Mouse (Mus musculus) adrenal gland, adult (tissue): Measurements from ENCODE around the gene Rab29.
"Not testable (repeated sequence)": the region's sequence is repeated elsewhere in the genome, so short reads cannot be mapped to it uniquely, and the experiment has no call there.

Source experiments
- DNase-seq, 2 experiments: peaks; one replicate each; pipeline ENCODE4 v3.0.0; 2022 to 2023; ENCODE audit warnings: low spot score in 1 of 2; ENCODE audit not compliant: inconsistent age in 2 of 2

Rab29 gene

DNA sequence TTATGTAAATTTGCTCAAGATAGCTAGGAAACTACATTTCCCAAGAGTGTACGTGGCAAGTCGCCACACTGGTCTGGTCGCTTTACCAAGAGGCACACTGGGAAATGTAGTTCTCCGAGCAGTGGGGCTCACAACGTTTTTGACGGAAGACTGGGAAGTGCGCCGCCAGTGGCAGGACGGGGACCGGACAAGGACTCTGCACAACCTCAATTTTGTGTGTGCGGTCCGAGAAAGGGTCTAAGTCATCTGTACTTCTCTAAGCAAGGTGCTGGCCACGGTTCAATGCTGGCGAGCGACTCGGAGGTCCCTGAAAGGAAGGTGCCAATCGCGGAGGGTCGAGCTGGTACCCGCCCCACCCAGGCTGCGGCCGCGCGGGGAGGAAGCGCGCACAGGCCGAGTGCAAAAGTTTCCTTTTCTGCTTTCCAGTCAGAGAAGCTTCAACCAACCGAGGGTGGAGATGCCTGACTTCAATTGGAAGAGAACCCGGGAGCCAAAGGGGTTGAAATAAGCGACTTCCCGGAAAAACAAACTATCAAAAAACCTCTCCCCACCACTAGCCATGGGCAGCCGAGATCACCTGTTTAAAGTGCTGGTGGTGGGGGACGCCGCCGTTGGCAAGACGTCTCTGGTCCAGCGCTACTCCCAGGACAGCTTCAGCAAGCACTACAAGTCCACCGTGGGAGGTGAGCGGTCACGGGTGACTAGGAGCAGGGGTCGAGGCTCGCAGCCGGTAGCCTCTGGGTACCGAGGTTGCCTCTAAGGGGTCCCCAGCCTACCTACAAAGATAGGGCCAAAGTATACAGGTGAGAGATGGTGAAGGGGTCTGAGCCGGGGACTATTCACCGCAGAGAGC lies at the start of gene Rab29:
Rab29 (plus strand) TSS at position 132 of the 853 bp plus-strand sequence.
- peak; percentile 92 to 97 for DNase-seq

DNA sequence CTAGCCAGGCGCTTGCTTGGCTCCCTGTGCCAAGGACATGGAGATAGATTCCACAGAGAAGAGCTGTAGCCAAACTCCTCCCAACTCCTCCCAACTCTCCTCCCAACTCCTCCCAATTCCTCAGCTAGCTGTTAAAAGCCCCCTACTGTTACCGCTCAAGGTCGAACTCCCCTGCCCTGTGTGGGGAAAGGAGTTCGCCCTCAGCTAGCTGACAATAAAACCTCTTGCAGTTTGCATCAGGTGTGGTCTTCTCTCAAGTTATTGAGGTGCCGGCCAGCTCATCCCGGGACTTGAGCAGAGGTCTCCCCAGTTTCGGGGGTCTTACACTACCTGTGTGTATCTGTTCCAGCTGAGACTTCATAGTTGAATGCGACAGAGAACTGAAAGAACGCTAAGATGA lies 46.7 kb upstream of the Rab29 start:
- not testable (repeated sequence) for DNase-seq

DNA sequence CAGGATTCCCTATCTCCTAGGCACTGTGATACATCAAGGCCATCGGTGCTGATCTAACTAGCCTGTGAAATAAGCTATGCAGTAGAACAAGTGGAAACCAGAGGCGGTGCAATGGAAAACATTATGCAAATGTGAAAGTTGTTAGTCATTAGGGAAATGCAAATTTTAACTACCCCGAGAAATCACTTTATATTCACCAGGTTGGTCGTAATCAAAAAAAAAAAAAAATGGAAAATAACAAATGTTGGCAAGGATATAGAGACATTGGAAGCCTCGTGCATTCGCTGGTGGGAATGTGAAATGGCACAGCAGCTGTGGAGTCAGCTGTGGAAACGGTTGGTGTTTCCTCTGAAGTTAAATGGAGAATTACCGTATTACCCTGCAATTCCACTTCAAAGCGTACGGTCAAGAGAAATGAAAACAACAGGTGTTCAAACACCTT lies 46.1 kb upstream of the Rab29 start:
- DNase-seq: no peak

DNA sequence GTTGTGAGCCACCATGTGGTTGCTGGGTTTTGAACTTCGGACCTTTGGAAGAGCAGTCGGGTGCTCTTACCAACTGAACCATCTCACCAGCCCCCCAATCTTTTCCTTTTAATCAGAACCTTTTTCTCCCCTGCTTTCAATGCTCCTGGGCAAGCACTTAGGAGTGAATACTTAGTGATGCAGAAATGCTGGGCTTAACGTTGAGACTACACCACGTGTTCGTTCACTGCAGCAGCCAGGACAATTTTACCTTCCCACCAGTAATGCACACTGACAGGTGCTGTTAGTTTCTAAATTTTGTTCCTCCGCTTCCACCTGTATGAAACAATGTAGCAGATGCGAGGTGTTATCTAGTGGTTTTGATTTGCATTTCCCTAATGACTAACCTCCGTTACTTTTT lies 44.7 kb upstream of the Rab29 start:
- DNase-seq: no peak

DNA sequence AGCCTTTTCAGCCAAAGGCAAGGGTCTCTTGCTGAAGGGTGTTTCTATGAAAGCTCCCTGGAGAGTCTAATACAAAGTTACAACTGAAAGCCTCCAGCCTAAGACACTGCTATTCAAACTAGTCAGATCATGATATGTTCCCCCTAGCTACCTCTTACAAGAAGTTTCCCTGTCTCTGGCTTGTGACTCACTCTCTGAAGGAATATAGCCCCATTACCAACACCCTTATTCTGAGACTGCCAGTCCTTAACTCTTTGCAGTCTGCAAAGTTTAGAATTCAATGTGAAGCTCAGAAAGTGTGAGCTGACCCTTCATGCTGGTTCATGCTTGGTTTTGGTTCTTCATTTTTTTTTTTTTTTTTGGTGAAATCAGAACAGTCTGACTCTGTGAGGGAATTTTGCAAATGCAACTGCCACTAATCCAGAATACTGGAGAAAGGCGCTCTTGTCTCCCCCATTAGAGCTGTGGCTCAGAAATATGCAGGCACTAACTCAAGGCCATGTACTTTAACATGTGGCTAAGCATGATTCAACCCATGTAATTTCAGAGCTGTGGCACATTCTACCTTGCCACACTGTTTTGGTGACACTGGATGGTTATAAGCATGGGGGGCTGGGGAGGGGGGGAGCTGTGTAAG lies 44.0 kb upstream of the Rab29 start:
- no peak for DNase-seq

DNA sequence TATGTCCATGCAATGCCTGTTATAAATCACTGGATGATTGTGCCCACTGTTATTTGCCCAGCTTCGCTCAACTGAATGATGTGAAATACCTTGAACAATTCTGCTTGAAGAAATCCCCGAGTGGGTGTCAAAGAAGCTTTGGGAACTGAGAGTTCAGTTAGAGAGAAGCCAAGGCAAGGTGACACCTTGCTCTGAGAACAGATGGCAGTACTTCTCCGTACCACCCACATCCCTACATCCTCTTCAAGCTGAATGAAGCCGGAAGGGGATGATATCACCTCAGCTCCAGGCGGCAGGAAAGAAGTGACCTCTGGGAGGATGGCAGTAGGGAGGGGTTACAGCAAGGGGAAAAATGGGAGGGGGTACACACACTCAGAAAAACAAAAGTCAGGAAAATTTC lies 43.5 kb upstream of the Rab29 start:
- DNase-seq: peak in 1 of 2 experiments; percentile 69

DNA sequence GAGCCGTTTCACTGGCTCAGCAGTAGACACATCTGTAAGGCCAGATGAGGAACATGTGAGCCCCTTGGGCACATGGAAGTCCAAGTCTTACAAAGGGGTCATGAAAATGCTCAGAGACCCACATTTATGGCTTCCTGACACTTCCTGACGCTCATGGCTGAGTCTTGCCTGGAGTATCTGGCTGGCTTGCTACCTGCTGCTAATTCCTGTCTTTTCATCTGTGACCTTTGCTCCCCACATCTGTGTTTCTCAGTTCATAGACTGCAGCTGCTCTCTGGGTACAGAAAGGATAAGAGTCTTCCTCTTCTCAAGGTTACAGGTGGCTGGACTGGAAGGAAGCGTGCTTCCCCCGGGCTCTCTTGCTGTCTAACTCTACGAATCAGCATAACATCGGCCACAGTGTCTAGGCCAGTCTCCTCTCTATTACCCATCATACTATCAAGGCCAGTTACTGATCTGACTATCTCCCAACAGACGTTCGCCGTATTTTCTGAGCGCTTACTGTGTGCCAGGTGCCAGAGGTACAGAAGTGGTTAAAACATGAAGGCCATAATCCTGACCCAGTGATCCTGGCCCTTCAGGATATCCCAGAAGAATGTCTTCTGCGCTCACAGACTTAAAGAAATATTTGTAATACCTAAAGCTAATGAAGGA lies 42.4 kb upstream of the Rab29 start:
- peak in 1 of 2 experiments; percentile 56 for DNase-seq

DNA sequence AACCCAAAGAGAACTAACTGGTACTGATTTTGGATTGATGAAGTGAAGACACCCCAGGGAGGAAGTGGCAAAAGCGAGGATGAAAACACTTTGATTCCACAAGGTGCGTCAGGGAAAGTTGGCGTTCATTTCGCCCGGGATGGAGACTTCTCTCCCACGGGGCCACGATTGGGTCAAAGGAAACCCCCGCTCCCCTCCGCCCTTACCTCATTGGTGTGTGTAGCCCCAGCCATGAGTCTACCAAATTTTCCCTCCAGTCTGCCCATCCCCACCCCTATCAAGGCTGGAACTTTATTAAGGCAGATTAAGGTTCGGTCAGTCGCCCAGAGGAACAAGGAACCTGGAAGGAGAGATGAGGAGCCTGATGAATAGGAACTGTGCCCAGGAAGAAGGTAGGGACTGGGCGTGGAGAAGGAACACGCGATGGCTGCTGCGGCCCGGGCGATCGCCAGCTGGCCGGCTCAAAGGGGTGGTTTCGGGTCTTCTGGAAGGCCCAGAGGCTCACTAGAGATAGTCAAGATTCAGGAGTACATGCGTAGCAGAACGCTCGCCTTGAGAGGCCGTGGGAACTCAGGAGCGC lies 39.7 kb upstream of the Rab29 start, which contains the start of gene Slc41a1:
Slc41a1 (plus strand) TSS at position 287 of the 580 bp plus-strand sequence.
- DNase-seq: no peak

DNA sequence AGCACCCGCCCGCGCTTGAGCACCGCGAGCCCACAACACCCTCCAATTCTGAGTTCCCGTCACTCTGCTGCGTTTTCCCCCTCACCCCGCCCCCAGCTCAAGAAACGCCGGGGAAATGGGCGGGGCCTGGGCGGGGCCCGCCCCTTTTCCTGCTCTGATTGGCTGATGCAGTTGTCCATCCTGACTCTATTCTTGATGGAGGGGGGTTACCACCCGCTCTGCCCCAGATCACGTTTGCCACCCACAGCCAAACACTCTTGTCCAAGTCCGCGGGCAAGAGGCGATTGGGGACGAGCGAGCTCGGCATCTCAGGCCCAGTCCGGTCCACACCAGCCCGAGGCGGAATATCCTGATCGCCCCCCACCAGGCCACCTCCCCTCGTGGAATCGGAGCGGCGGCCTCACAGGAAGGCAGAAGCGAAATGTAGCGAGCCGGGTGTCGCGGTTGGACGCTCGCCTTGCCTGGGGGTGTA lies 39.2 kb upstream of the Rab29 start:
- peak; percentile 95 to 100 for DNase-seq

DNA sequence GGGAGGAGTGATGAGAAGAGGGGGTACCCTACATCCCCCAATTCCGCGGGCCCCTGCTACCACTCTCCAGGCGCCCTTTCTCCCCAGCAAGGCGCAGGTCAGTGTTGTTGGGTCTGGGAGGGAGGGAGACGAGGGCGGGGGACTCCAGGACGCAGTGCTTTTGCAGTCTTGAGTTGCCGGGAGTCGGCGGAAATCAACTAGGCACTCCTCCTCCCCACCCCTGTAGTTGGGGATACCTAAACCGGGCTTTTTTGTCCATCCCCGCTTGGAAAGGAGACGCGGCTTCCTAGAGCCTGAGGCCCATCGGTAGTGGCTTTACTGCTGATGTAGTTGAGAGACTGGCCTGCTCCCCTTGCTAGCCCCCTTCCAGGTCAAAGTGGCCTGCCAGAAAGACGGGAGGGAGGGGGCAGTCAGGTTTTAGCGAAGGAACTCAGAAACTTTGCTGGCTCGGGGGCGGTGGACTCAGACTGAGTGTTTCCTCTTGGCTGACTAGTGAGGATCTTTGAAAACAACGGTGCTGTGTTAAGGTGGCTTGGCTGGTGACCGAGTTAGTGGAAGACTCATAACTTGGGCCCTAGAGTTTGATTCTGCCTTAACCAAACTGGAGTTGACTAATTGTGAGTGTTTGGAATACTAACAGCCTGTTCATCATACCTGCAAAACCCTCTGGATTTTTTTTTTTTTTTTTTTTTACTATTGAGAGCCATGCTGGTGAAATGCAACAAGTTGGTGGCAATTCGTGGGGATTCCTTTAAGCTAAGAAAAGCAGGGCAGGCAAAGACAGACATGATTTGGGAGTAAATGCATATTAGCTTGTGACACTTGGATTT lies 38.5 kb upstream of the Rab29 start:
- no peak for DNase-seq

DNA sequence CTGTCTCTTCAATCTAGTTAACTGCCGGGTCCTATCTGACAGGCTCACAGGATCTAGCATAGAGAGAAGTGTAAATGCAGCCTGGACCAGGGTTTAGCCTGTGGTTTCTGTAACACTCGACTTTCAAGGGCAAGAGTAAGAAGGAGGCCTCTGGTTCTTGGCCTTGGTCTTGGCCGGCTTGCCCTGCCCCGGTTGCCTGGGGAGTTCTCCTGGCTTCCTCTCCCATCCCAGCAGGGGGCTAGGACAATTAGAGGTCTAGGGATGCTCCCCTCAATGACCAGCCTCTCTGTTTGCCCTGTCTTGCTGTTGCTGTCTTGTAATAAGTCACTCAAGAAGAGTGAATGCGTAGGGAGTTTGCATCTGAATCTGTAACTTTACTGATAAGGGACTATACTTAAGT lies 37.7 kb upstream of the Rab29 start:
- peak in 1 of 2 experiments; percentile 52 for DNase-seq

DNA sequence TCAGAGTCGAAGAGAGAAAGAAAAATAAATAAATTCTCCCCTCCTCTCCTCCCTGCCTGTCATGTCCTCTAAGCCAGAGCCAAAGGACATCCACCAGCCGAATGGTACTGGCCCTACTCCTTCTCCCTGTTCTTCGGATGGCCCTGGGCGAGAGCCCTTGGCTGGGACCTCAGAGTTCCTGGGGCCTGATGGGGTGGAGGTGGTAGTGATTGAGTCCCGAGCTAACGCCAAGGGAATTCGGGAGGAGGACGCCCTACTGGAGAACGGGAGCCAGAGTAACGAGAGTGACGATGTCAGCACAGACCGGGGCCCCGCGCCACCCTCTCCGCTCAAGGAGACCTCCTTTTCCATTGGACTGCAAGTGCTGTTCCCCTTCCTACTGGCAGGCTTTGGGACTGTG lies 36.5 kb upstream of the Rab29 start:
- no peak for DNase-seq

DNA sequence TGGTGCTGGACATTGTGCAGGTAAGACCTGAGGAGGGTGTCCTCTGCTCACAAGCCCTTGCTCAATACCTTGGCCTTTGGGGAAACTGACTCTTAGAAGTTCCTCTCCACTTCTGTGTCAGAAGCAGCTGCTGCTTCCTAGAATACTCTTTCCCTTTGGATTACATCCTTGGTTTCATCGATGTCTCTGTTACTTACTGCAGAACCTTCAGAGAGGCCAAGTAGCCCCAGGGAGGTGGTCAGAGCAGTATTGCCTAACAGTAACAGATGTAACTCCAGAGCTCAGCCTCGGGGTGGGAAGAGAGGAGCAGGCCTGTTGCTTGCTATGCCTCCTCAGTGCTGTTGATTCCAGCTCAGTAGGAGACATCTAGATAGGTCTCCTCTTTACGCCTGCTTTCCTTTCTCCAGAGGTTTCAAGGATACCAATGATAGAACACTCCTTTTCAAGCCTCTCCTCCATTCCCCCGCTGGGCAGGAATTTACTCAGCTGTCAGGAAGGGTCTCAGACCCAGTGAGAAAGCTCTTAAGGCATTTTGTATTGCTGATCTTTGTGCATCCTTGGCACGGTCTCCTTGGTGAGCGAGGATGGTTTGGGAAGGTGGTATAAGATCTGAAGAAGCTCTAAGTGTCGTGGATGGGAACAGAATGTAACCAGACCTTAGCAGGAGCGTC lies 35.9 kb upstream of the Rab29 start:
- DNase-seq: no peak

DNA sequence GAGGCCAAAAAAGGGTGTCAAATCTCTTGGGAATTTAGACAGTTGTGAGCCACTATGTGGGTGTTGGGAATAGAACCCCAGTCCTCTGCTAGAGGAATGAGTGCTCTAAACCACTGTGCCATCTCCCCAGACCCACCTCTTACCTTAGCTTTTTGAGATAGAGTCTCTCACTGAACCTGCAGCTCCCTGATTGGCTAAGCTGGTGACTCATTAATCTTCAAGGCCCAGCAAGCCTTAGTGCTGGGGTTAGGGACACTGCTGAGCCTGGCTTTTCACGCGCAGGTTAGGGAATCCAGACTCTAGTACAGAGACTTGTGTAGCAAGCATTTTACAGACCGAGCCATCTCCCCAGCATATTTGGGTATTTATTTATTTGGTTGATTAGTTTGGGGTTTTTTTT lies 30.0 kb upstream of the Rab29 start:
- DNase-seq: peak in 1 of 2 experiments; percentile 72

DNA sequence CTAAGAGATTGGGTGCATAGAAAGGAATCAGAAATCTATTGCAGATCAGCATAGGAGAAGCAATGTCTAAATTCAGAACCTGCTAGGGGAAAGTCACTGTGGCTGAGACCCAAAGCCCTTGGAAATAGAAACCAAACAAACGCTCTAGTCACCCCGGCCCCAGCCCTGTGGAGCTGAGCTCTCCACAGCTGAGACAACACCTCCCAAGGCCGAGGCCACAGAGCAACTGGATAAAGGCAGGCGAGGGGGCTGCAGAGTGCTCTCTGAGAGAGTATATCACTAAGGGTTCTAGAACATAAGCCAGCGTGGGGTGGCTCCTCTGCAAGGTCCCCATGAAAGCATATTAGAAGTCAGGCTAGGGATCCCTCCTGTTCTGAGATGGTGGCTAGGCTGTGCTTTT lies 28.5 kb upstream of the Rab29 start:
- DNase-seq: peak; percentile 61 to 78

DNA sequence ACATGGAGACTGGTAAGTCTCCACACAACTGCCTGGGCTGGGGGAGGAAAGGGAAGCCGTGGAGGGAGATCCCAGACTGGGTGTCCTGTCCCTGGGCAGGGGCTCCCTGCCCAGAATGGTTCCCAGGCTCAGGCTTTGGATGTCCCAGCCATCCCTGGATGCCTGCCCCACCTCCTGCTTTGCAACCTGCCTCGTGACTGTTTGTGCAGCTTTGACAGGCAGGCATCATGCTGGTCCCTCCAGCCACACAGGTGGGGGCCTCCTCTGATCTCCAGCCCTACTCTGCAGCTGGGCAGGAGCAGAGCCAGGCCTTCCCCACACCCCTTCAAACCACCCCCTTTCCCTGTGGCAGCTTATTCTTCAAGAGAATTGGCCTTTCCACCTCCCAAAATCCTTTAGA lies 27.7 kb upstream of the Rab29 start:
- DNase-seq: peak in 1 of 2 experiments; percentile 53

DNA sequence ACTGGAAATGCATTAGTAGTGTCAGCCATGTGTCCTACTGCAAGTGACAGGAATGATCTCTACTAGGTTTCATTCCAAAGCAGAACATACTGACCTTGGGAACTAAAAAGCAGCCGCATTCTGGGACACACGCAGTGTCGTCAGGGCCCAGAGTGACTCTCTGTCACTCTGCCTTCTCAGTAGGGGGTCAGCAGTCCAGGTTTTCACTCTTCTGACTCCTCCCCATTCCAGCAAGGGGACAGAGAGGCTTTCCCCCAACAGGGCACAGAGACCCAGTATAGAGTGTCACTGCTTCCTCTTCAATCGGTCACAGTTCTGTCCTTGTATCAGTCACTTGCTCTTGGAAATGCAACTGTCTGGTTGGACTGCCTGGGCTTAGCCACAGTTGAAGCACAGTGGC lies 24.8 kb upstream of the Rab29 start:
- peak; percentile 78 to 87 for DNase-seq

DNA sequence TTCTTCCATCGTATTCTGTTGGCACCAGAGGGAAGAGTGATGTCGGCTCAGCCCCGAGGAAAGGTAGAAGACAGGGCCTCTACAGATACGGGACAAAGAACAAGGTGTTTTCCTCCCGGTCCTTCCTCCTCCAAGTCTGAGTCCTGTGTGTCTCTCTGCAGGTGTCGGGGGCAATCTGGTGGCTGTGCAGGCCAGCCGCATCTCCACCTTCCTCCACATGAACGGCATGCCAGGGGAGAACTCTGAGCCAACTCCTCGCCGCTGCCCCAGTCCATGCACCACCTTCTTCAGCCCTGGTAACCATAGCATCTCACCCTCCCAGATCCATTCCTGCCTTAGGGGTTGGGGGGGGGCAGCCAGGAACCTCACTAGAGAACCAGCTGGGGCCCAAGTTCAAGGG lies 23.3 kb upstream of the Rab29 start:
- DNase-seq: no peak

DNA sequence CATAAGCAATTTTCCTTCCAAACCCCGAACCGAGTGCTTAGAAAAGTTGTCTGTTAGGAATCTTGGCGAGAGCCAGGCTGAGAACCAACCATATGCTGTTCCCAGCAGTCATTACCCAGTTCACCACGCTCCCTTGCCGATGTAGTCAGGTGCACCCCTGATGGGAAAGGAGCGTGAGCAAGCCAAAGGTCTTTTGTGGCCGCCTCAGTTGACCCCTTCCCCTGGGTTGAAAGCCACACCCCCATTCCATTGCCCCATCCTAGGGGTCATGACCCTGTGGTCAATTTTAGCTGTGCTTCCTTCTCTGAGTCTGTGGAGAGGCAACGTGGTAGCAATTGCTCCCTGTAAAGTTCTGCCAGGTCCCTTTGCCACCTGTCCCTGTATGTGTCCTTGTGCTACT lies 22.1 kb upstream of the Rab29 start:
- no peak for DNase-seq

DNA sequence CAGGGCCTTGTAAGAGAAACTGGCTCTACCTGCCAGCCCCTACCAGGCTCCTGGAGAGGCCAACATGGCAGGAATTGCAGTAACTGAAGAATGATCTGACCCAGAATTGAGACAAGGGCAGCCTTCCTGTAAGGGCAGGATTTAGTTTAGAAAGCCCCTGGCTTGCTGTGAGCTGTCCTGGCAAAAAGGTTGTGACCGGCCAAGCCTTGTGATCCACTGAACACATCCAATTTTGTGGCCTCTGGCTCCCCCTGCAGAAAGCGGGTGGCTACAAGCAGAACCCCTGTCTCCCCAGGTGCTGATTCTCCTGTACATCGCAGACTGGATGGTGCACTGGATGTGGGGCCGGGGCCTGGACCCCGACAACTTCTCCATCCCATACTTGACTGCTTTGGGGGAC lies 20.8 kb upstream of the Rab29 start:
- DNase-seq: peak; percentile 67 to 88
